Mouse (Mus musculus): ENCODE results near the gene Mdk.

GRCm38 (mm10) chr2:91963443-91963932 is 31.4 kb upstream of the Mdk start:
- TF ChIP-seq POLR2A (IDR thresholded peaks at IDR 0.05; ENCODE audit: low read depth, low read length) (peak; percentile 53), CTCF (IDR thresholded peaks at IDR 0.05; ENCODE audit: extremely low read depth, insufficient read depth, insufficient read length, insufficient replicate concordance) (peak; percentile 93)
